8 mouse cellular contexts compared by ENCODE assay signal in genomic region chr11:115535401-115536037, GRCm38 (mm10). TPM values are rescaled to one million over a fixed set of nuclear protein-coding genes. Genes with fewer than 3 reads are reported as not detected.
A peak's percentile ranks its signal among the peaks of the same experiment; 100 is the strongest.
DNase-seq lines count a peak whose midpoint lies in the region; ATAC-seq and TF ChIP-seq lines count a peak whose summit lies in the region.

No protein-coding gene starts in this region.

- TF ChIP-seq EP300 in lung, postnatal 0 days (IDR thresholded peaks at IDR 0.05), result no peak

- H3K36me3 ChIP-seq in G1E (replicated peaks), result peaks cover 36% of the 10 kb centered on the region
- H3K36me3 ChIP-seq in forebrain, embryonic 14.5 days (ENCODE audit: control insufficient read depth, insufficient read depth, low read length), result peaks cover 36% of the 10 kb centered on the region
- H3K36me3 ChIP-seq in lung, postnatal 0 days (ENCODE audit: insufficient read depth, low read length), result no peaks in the 10 kb centered on the region

- H3K4me1 ChIP-seq in G1E (ENCODE audit: insufficient read depth, low read depth, low read length), result peaks cover 35% of the 10 kb centered on the region
- peaks cover 14% of the 10 kb centered on the region for H3K4me1 ChIP-seq in forebrain, embryonic 14.5 days (ENCODE audit: control insufficient read depth, insufficient read depth, low read length)
- H3K4me1 ChIP-seq in lung, postnatal 0 days (ENCODE audit: insufficient read depth, low read depth, low read length), result 0 out of 2 replicates have a peak, but pooled peaks cover 2% of the 10 kb centered on the region

- H3K4me2 ChIP-seq in forebrain, embryonic 14.5 days (ENCODE audit: low read length), result peak overlapping the region; percentile 87
- H3K4me2 ChIP-seq in lung, postnatal 0 days (replicated peaks; ENCODE audit: low read depth, low read length), result peak overlapping the region; percentile 81

- ATAC-seq in G1E (ENCODE audit: extremely low read depth, insufficient number of reproducible peaks, low FRiP score, poor library complexity, severe bottlenecking), result peak; percentile 25; the same call in 1 of the 2 replicates
- ATAC-seq in cerebellum, adult (ENCODE audit: insufficient number of reproducible peaks, low FRiP score, low TSS enrichment), result peak; percentile 76; the same call in 1 of the 2 replicates
- ATAC-seq in forebrain, embryonic 14.5 days, result peak; percentile 81
- ATAC-seq in lung, postnatal 0 days, result peak; percentile 80

- no peaks in the 10 kb centered on the region for H3K9me3 ChIP-seq in G1E (replicated peaks)
- no peaks in the 10 kb centered on the region for H3K9me3 ChIP-seq in forebrain, embryonic 14.5 days (replicated peaks; ENCODE audit: control insufficient read depth, low read length)
- no peaks in the 10 kb centered on the region for H3K9me3 ChIP-seq in lung, postnatal 0 days (ENCODE audit: low read length)

- peak; percentile 70 for DNase-seq in G1E (ENCODE audit: low spot score)
- DNase-seq in forebrain, embryonic 14.5 days (ENCODE audit: low spot score), result peak; percentile 80
- DNase-seq in heart, postnatal 25 days (ENCODE audit: low spot score), result peak; percentile 35
- DNase-seq in layer of hippocampus, adult 2 months (ENCODE audit: low spot score in 2 of 2), result peak; percentile 32 to 67
- DNase-seq in lung, postnatal 0 days (ENCODE audit: low spot score), result peak; percentile 85
- DNase-seq in ovary, postnatal 10 days (ENCODE audit: low spot score), result peak; percentile 41
- DNase-seq in thymus, postnatal 10 days (ENCODE audit: low spot score in 2 of 2), result peak; percentile 59 to 67

- no peak for TF ChIP-seq CTCF in G1E (IDR thresholded peaks at IDR 0.05; ENCODE audit: low read depth, low read length)
- TF ChIP-seq CTCF in layer of hippocampus, adult 2 months (conservative IDR thresholded peaks at IDR 0.05), result no peak
- TF ChIP-seq CTCF in lung, postnatal 0 days (IDR thresholded peaks at IDR 0.05), result peak; percentile 14

- H3K4me3 ChIP-seq in G1E (ENCODE audit: low read depth, low read length), result peak overlapping the region; percentile 92
- peak overlapping the region; percentile 91 for H3K4me3 ChIP-seq in forebrain, embryonic 14.5 days (ENCODE audit: low read depth, low read length)
- H3K4me3 ChIP-seq in layer of hippocampus, adult 2 months, result peak overlapping the region; percentile 80
- H3K4me3 ChIP-seq in lung, postnatal 0 days (ENCODE audit: low read depth, low read length), result peak overlapping the region; percentile 87

- peak overlapping the region; percentile 97 for H3K9ac ChIP-seq in forebrain, embryonic 14.5 days (ENCODE audit: low read length)
- peak overlapping the region; percentile 88 for H3K9ac ChIP-seq in lung, postnatal 0 days (replicated peaks; ENCODE audit: low read depth)

- under 1% methylated on average over 63 of the region's 84 CpGs for WGBS in forebrain, embryonic 14.5 days
- WGBS in lung, postnatal 0 days, result under 1% methylated on average over 65 of the region's 84 CpGs

- H3K27ac ChIP-seq in forebrain, embryonic 14.5 days (ENCODE audit: low read depth, low read length), result peak overlapping the region; percentile 99
- H3K27ac ChIP-seq in layer of hippocampus, adult 2 months, result peak overlapping the region; percentile 95
- H3K27ac ChIP-seq in lung, postnatal 0 days (ENCODE audit: low read length), result peak overlapping the region; percentile 99

- intact Hi-C loops in heart, postnatal 25 days (cut with DNase I), result loop anchor here (2.0 kb wide), 2 partner anchors 21 to 45 kb away; partner anchors contain the start of genes Jpt1 and Nt5c

- H3K27me3 ChIP-seq in G1E (ENCODE audit: insufficient read depth, low read length), result no peaks in the 10 kb centered on the region
- H3K27me3 ChIP-seq in forebrain, embryonic 14.5 days (replicated peaks; ENCODE audit: control insufficient read depth, insufficient read depth, low read length), result no peaks in the 10 kb centered on the region
- no peaks in the 10 kb centered on the region for H3K27me3 ChIP-seq in lung, postnatal 0 days (replicated peaks; ENCODE audit: insufficient read depth, low read length)

RNA-seq across cellular contexts. Expression of gene Sumo2, which starts 0.6 kb away (rescaled TPM):
- 491 and 596 TPM in 2 replicates for total RNA-seq in G1E (2014; fragmentation: Nextera tagmentation)
- 642 and 699 TPM in 2 replicates for total RNA-seq in G1E (2017)
- 393 and 421 TPM in 2 replicates for polyA plus RNA-seq in G1E (2012)
- 1,356 and 1,420 TPM in 2 replicates for polyA plus RNA-seq in forebrain, embryonic 14.5 days (2014; fragmentation: Nextera tagmentation; extraction: Ambion mirVana)
- total RNA-seq in heart, postnatal 25 days (2021), result 100 to 1,000 TPM; 165 to 177 TPM
- 100 to 1,000 TPM; 318 to 328 TPM for total RNA-seq in layer of hippocampus, adult 2 months (2021)
- 546 and 580 TPM in 2 replicates for polyA plus RNA-seq in lung, postnatal 0 days (2015; fragmentation: Nextera tagmentation; extraction: Ambion mirVana)

RNA-seq across cellular contexts. Expression of gene Jpt1, which starts 21.3 kb away (rescaled TPM):
- total RNA-seq in G1E (2014; fragmentation: Nextera tagmentation), result 172 and 222 TPM in 2 replicates
- total RNA-seq in G1E (2017), result 186 and 196 TPM in 2 replicates
- polyA plus RNA-seq in G1E (2012), result 202 and 218 TPM in 2 replicates
- polyA plus RNA-seq in forebrain, embryonic 14.5 days (2014; fragmentation: Nextera tagmentation; extraction: Ambion mirVana), result 2,151 and 2,168 TPM in 2 replicates
- total RNA-seq in heart, postnatal 25 days (2021), result 100 to 1,000 TPM; 121 to 135 TPM
- 100 to 1,000 TPM; 140 to 142 TPM for total RNA-seq in layer of hippocampus, adult 2 months (2021)
- 195 and 201 TPM in 2 replicates for polyA plus RNA-seq in lung, postnatal 0 days (2015; fragmentation: Nextera tagmentation; extraction: Ambion mirVana)

RNA-seq across cellular contexts. Expression of gene Nup85, which starts 28.7 kb away (rescaled TPM):
- total RNA-seq in G1E (2014; fragmentation: Nextera tagmentation) (78.5 and 87.7 TPM in 2 replicates), G1E (2017) (166 and 172 TPM in 2 replicates)
- polyA plus RNA-seq in G1E (2012), result 28.2 and 57.5 TPM in 2 replicates
- 117 and 122 TPM in 2 replicates for polyA plus RNA-seq in forebrain, embryonic 14.5 days (2014; fragmentation: Nextera tagmentation; extraction: Ambion mirVana)
- 10 to 100 TPM; 20.4 to 25.1 TPM for total RNA-seq in heart, postnatal 25 days (2021)
- 10 to 100 TPM; 48.7 to 49.3 TPM for total RNA-seq in layer of hippocampus, adult 2 months (2021)
- 38.4 and 44.2 TPM in 2 replicates for polyA plus RNA-seq in lung, postnatal 0 days (2015; fragmentation: Nextera tagmentation; extraction: Ambion mirVana)

RNA-seq across cellular contexts. Expression of gene Nt5c, which starts 43.9 kb away (rescaled TPM):
- 43.7 and 47.1 TPM in 2 replicates for total RNA-seq in G1E (2014; fragmentation: Nextera tagmentation)
- total RNA-seq in G1E (2017), result 145 and 161 TPM in 2 replicates
- polyA plus RNA-seq in G1E (2012), result 67.4 and 118 TPM in 2 replicates
- 95.5 and 107 TPM in 2 replicates for polyA plus RNA-seq in forebrain, embryonic 14.5 days (2014; fragmentation: Nextera tagmentation; extraction: Ambion mirVana)
- total RNA-seq in heart, postnatal 25 days (2021), result 10 to 100 TPM; 13.9 to 14.9 TPM
- 10 to 100 TPM; 64.3 to 65.5 TPM for total RNA-seq in layer of hippocampus, adult 2 months (2021)
- polyA plus RNA-seq in lung, postnatal 0 days (2015; fragmentation: Nextera tagmentation; extraction: Ambion mirVana), result 102 and 109 TPM in 2 replicates

Comparison
In these comparisons a context has a peak if more than half of its experiments do, and no peak if none do; other contexts are left out.
1. Peak in every context shown above with its lines: DNase-seq, ATAC-seq, H3K4me3 ChIP-seq and H3K27ac ChIP-seq.
2. ATAC-seq: peak in every context shown above with its lines; median percentile 81 in forebrain, embryonic 14.5 days; 80 in lung, postnatal 0 days; 76 in cerebellum, adult; 25 in G1E.
3. DNase-seq: peak in every context shown above with its lines; median percentile 85 in lung, postnatal 0 days; 80 in forebrain, embryonic 14.5 days; 70 in G1E; 63 in thymus, postnatal 10 days; 50 in layer of hippocampus, adult 2 months; 41 in ovary, postnatal 10 days; 35 in heart, postnatal 25 days.